Mouse (Mus musculus) brain, adult 2 months (tissue): ENCODE measurements around the gene Rnaseh2b.
A peak's percentile ranks its signal among the peaks of the same experiment; 100 is the strongest.

Experiments
- DNase-seq: peaks from one replicate; pipeline ENCODE4 v3.0.0; 2011; ENCODE audit warnings: low read depth, low spot score

The Rnaseh2b gene

GRCm38 (mm10) chr14:62322581-62323344, 30.4 kb downstream of the Rnaseh2b start:
- no peak for DNase-seq

GRCm38 (mm10) chr14:62323457-62323856, 31.1 kb downstream of the Rnaseh2b start:
- DNase-seq, result no peak

- DNase-seq, result no peak
These were observed 32.6 kb downstream of the Rnaseh2b start for GRCm38 (mm10) chr14:62324943-62325342.

- no peak for DNase-seq
These were observed 33.6 kb downstream of the Rnaseh2b start for GRCm38 (mm10) chr14:62326026-62326425.

GRCm38 (mm10) chr14:62327171-62327570, 34.8 kb downstream of the Rnaseh2b start:
- peak; percentile 37 for DNase-seq

- no peak for DNase-seq
These were observed 36.2 kb downstream of the Rnaseh2b start for GRCm38 (mm10) chr14:62328606-62329005.

- no peak for DNase-seq
These were observed 37.2 kb downstream of the Rnaseh2b start for GRCm38 (mm10) chr14:62329631-62330030.

GRCm38 (mm10) chr14:62331457-62331856, 39.1 kb downstream of the Rnaseh2b start:
- no peak for DNase-seq

- DNase-seq, result peak; percentile 91
These were observed 39.7 kb downstream of the Rnaseh2b start for GRCm38 (mm10) chr14:62331866-62332619.

GRCm38 (mm10) chr14:62333909-62334687, 41.7 kb downstream of the Rnaseh2b start:
- DNase-seq, result no peak

GRCm38 (mm10) chr14:62339196-62339595, 46.8 kb downstream of the Rnaseh2b start:
- DNase-seq, result no peak

- DNase-seq, result peak; percentile 91
These were observed 49.7 kb downstream of the Rnaseh2b start for GRCm38 (mm10) chr14:62341887-62342642.

GRCm38 (mm10) chr14:62342643-62343144, 50.3 kb downstream of the Rnaseh2b start:
- DNase-seq, result peak; percentile 52

GRCm38 (mm10) chr14:62346570-62346969, 54.2 kb downstream of the Rnaseh2b start:
- no peak for DNase-seq

GRCm38 (mm10) chr14:62347103-62347502, 54.7 kb downstream of the Rnaseh2b start:
- DNase-seq, result no peak

- no peak for DNase-seq
These were observed 57.4 kb downstream of the Rnaseh2b start for GRCm38 (mm10) chr14:62349786-62350185.

- DNase-seq, result no peak
These were observed 57.8 kb downstream of the Rnaseh2b start for GRCm38 (mm10) chr14:62350186-62350585.

- DNase-seq, result no peak
These were observed 58.5 kb downstream of the Rnaseh2b start for GRCm38 (mm10) chr14:62350890-62351289.

- no peak for DNase-seq
These were observed 61.0 kb downstream of the Rnaseh2b start for GRCm38 (mm10) chr14:62353372-62353771.

- no peak for DNase-seq
These were observed 61.4 kb downstream of the Rnaseh2b start for GRCm38 (mm10) chr14:62353793-62354192.

GRCm38 (mm10) chr14:62355201-62355600, 62.8 kb downstream of the Rnaseh2b start:
- no peak for DNase-seq
